Mouse (Mus musculus): ENCODE data around the gene Gm28305.

- TF ChIP-seq GATA1 (IDR thresholded peaks at IDR 0.05; ENCODE audit: borderline replicate concordance, low read length) (no peak), FLI1 (IDR thresholded peaks at IDR 0.05; ENCODE audit: low read length) (no peak)
Measured at GRCm38 (mm10) chr9:104099060-104099459, 58.6 kb downstream of the Gm28305 start.
